Mouse (Mus musculus) heart, embryonic 14.5 days (tissue): ENCODE results near the gene Ephx1. TPM values are rescaled to one million over a fixed set of nuclear protein-coding genes. Genes with fewer than 3 reads are reported as not detected.

ENCODE experiments used
- ATAC-seq: fragments of 200-750 bp; cut with Nextera tagmentation; 2 replicates; pipeline ENCODE4 v1.8.0; 2017; ENCODE audit warnings: low read depth, moderate TSS enrichment; ENCODE audit not compliant: insufficient number of reproducible peaks, insufficient read depth, low FRiP score
- H3K27ac ChIP-seq, 2 experiments: fragments of 200-500 bp in 1 of 2; fragments of 300-500 bp in 1 of 2; sonication (generic) in 1 of 2; replicated peaks in 1 of 2; 2 replicates each; pipeline ENCODE4 v1.5.1; 2012 to 2014; ENCODE audit warnings: low read depth in 2 of 2, low read length in 2 of 2, control low read depth in 1 of 2, mild to moderate bottlenecking in 1 of 2, mixed read lengths in 1 of 2; ENCODE audit not compliant: control insufficient read depth in 1 of 2, insufficient read depth in 1 of 2
- H3K27me3 ChIP-seq: fragments of 300-500 bp; sonication (generic); 2 replicates; pipeline ENCODE4 v1.6.1; 2014; ENCODE audit warnings: mild to moderate bottlenecking, low read length, control low read depth; ENCODE audit not compliant: control insufficient read depth, insufficient read depth
- H3K36me3 ChIP-seq: fragments of 300-500 bp; sonication (generic); 2 replicates; pipeline ENCODE4 v1.6.1; 2014; ENCODE audit warnings: mild to moderate bottlenecking, control low read depth, low read length, mixed read lengths; ENCODE audit not compliant: control insufficient read depth, insufficient read depth
- H3K4me1 ChIP-seq, 2 experiments: fragments of 200-500 bp in 1 of 2; fragments of 300-500 bp in 1 of 2; sonication (generic) in 1 of 2; 2 replicates each; pipeline ENCODE4 v1.6.1; 2012 to 2014; ENCODE audit warnings: low read length in 2 of 2, control low read depth in 1 of 2, mixed read lengths in 1 of 2; ENCODE audit not compliant: control insufficient read depth in 2 of 2, insufficient read depth in 2 of 2
- H3K4me2 ChIP-seq: fragments of 300-500 bp; sonication (generic); 2 replicates; pipeline ENCODE4 v1.6.1; 2014; ENCODE audit warnings: mild to moderate bottlenecking, low read length
- H3K4me3 ChIP-seq, 2 experiments: fragments of 200-500 bp in 1 of 2; fragments of 300-500 bp in 1 of 2; sonication (generic) in 1 of 2; 2 replicates each; pipeline ENCODE4 v1.5.1; 2012 to 2014; ENCODE audit warnings: low read length in 2 of 2, mild to moderate bottlenecking in 2 of 2, control low read depth in 1 of 2, low read depth in 1 of 2, moderate library complexity in 1 of 2; ENCODE audit not compliant: control insufficient read depth in 1 of 2, insufficient read depth in 1 of 2
- H3K9ac ChIP-seq: fragments of 300-500 bp; sonication (generic); 2 replicates; pipeline ENCODE4 v1.6.1; 2014; ENCODE audit warnings: mild to moderate bottlenecking, low read length
- H3K9me3 ChIP-seq: fragments of 300-500 bp; sonication (generic); 2 replicates; pipeline ENCODE4 v1.6.1; 2016; ENCODE audit warnings: low read length, control low read depth; ENCODE audit not compliant: control insufficient read depth
- WGBS: fragments of 180-500 bp; shearing (Covaris S2); extraction: QIAGEN DNeasy Blood & Tissue Kit; methylation state at CpG from one replicate; pipeline ENCODE4 v1.1.7; 2014; 5-methylcytosine and 5-hydroxymethylcytosine counted together
- polyA plus RNA-seq: library from polyadenylated mRNA; unstranded; fragments of >200 nt; fragmentation: Nextera tagmentation; extraction: Ambion mirVana; gene quantifications from 2 replicates; pipeline ENCODE4 v1.2.1, GENCODE M21; 2014

The Ephx1 gene
- polyA plus RNA-seq, 1 experiment from 2014 or later: 10.5 TPM

- H3K27me3 ChIP-seq: no peaks in the 10 kb centered on the region
- H3K4me3 ChIP-seq: no peak overlapping the region
- H3K4me1 ChIP-seq: no peaks in the 10 kb centered on the region
- no peaks in the 10 kb centered on the region for H3K9me3 ChIP-seq
- H3K4me2 ChIP-seq: no peak overlapping the region
- no peak overlapping the region for H3K27ac ChIP-seq
- 88% methylated on average over 5 of the region's 5 CpGs for WGBS
- ATAC-seq: no peak
- peaks cover 85% of the 10 kb centered on the region for H3K36me3 ChIP-seq
- no peak overlapping the region for H3K9ac ChIP-seq
Measured at GRCm38 (mm10) chr1:180952808-180953207, 67.9 kb downstream of the Ephx1 start.

- no peak for ATAC-seq
- Histone ChIP-seq H3K27me3 (no peaks in the 10 kb centered on the region), H3K9ac (no peak overlapping the region), H3K27ac (no peak overlapping the region), H3K4me2 (no peak overlapping the region), H3K9me3 (no peaks in the 10 kb centered on the region), H3K4me3 (no peak overlapping the region), H3K36me3 (peaks cover 84% of the 10 kb centered on the region), H3K4me1 (no peaks in the 10 kb centered on the region)
- WGBS: 83% methylated on average over 6 of the region's 6 CpGs
Measured at GRCm38 (mm10) chr1:180952085-180952746, 68.5 kb downstream of the Ephx1 start.

GRCm38 (mm10) chr1:180946448-180946847, 74.3 kb downstream of the Ephx1 start:
- no peak overlapping the region for H3K27ac ChIP-seq
- no peak for ATAC-seq
- 72% methylated on average over 6 of the region's 6 CpGs for WGBS
- H3K9ac ChIP-seq: no peak overlapping the region
- H3K4me3 ChIP-seq: no peak overlapping the region
- no peaks in the 10 kb centered on the region for H3K27me3 ChIP-seq
- H3K36me3 ChIP-seq: peaks cover 42% of the 10 kb centered on the region
- no peak overlapping the region for H3K4me2 ChIP-seq
- H3K4me1 ChIP-seq: peaks cover 25 to 35% of the 10 kb centered on the region in 2 experiments; a peak in 3 of 4 replicates
- H3K9me3 ChIP-seq: no peaks in the 10 kb centered on the region

- 0 out of 2 replicates have a peak overlapping the region, but pooled peaks have one; percentile 1 for H3K9ac ChIP-seq
- ATAC-seq: peak; percentile 40
- H3K9me3 ChIP-seq: no peaks in the 10 kb centered on the region
- peak overlapping the region; percentile 4 to 23; a peak in 3 of 4 replicates for H3K27ac ChIP-seq
- H3K27me3 ChIP-seq: no peaks in the 10 kb centered on the region
- H3K4me1 ChIP-seq: peaks cover 25 to 40% of the 10 kb centered on the region in 2 experiments; a peak in 3 of 4 replicates
- H3K36me3 ChIP-seq: peaks cover 37% of the 10 kb centered on the region
- H3K4me3 ChIP-seq: no peak overlapping the region
- H3K4me2 ChIP-seq: peak overlapping the region; percentile 29
- WGBS: 34% methylated on average over 20 of the region's 20 CpGs
Measured at GRCm38 (mm10) chr1:180945001-180945980, 75.4 kb downstream of the Ephx1 start.

- H3K9ac ChIP-seq: no peak overlapping the region
- peak overlapping the region in 1 of 2 experiments; percentile 4; a peak in 1 of 4 replicates for H3K27ac ChIP-seq
- no peak for ATAC-seq
- H3K4me3 ChIP-seq: no peak overlapping the region
- WGBS: 79% methylated on average over 4 of the region's 4 CpGs
- no peak overlapping the region for H3K4me2 ChIP-seq
- H3K27me3 ChIP-seq: no peaks in the 10 kb centered on the region
- no peaks in the 10 kb centered on the region for H3K9me3 ChIP-seq
- peaks cover 29% of the 10 kb centered on the region for H3K36me3 ChIP-seq
- H3K4me1 ChIP-seq: peaks cover 25 to 40% of the 10 kb centered on the region in 2 experiments; a peak in 3 of 4 replicates
Measured at GRCm38 (mm10) chr1:180944553-180944952, 76.2 kb downstream of the Ephx1 start.

GRCm38 (mm10) chr1:180943896-180944295, 76.8 kb downstream of the Ephx1 start:
- no peak overlapping the region for H3K9ac ChIP-seq
- H3K36me3 ChIP-seq: peaks cover 23% of the 10 kb centered on the region
- no peak overlapping the region for H3K4me3 ChIP-seq
- no peak for ATAC-seq
- H3K4me1 ChIP-seq: peaks cover 25 to 40% of the 10 kb centered on the region in 2 experiments; a peak in 3 of 4 replicates
- H3K4me2 ChIP-seq: no peak overlapping the region; the same call in 1 of the 2 replicates
- H3K27me3 ChIP-seq: no peaks in the 10 kb centered on the region
- no peak overlapping the region for H3K27ac ChIP-seq
- H3K9me3 ChIP-seq: no peaks in the 10 kb centered on the region
- 58% methylated on average over 1 of the region's 1 CpGs for WGBS

GRCm38 (mm10) chr1:180943032-180943644, 77.6 kb downstream of the Ephx1 start:
- ATAC-seq: no peak
- peaks cover under 1% of the 10 kb centered on the region; the same call in 1 of the 2 replicates for H3K27me3 ChIP-seq
- peaks cover 25 to 40% of the 10 kb centered on the region in 2 experiments; a peak in 3 of 4 replicates for H3K4me1 ChIP-seq
- peak overlapping the region; percentile 91 to 92 for H3K4me3 ChIP-seq
- H3K4me2 ChIP-seq: peak overlapping the region; percentile 88
- peak overlapping the region; percentile 86 to 88; a peak in 3 of 4 replicates for H3K27ac ChIP-seq
- H3K9ac ChIP-seq: peak overlapping the region; percentile 87
- H3K36me3 ChIP-seq: peaks cover 15% of the 10 kb centered on the region
- no peaks in the 10 kb centered on the region for H3K9me3 ChIP-seq
- WGBS: 45% methylated on average over 11 of the region's 11 CpGs
